Mouse (Mus musculus): Measurements from ENCODE around the gene Fam107a.

Fam107a gene

DNA sequence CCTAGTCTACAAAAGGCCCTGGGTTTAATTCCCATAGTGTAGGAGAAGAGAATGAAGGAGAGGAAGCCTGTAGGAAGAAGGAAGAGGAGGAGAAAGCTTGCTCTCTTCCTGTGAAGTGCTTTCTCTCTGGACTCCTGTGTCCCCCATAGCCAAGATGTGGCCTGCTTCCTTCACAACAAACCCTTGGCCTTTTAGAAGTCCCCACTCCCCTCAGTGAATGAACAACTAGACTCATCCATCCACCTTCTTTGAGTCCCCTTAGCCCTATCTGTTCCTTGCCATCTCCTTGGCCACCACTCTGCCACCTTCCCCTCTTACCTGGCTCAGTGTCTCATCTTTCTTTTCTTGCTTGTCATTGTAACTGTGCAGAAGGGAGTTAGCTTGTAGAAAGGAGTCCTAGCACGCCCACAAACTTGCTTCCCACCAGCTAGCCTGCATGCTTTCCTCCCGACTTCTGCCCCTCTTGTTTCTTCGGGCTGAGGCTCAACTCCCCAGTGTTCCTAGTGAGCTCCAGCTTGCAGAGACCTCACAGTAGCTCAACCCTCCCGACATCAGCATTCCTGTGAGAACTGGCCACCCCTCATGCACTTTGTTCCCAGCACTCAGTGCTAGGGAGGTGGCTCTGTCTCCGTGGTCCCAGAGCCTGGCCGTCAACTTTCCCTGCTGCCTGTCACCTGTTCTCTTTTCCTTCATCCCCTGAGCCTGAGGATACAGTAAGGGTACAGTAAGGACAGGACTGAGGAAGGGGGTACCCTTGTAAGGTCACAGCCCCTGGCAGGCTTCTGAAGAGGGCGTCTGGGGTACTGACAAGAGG, 60.1 kb downstream of the Fam107a start:
- DNase-seq (ENCODE audit: extremely low spot score, low read depth, low spot score), result no peak

DNA sequence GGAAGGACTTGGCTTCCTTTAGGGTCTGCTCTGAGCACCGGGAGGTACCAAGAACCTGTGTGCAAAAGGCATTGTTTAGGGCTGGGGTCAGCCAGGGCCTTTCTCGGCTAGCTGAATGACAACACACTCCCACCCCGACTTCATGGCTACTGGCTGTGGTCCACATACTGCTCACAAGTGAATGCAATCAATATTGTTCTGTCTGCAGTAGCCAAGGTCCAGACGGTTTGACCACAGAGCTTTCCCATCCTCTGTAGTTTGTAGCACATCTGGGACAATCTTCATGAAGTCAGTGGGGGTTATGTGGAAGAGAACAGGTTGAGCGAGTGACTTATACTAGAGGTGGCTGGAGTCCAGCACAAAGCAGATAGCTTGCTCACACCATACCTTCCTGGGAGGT, 60.9 kb downstream of the Fam107a start:
- no peak for DNase-seq (ENCODE audit: extremely low spot score, low read depth, low spot score)

- DNase-seq (ENCODE audit: extremely low spot score, low read depth, low spot score), result no peak
These were observed 61.8 kb downstream of the Fam107a start for GRCm38 (mm10) chr14:8256072-8256471.

DNA sequence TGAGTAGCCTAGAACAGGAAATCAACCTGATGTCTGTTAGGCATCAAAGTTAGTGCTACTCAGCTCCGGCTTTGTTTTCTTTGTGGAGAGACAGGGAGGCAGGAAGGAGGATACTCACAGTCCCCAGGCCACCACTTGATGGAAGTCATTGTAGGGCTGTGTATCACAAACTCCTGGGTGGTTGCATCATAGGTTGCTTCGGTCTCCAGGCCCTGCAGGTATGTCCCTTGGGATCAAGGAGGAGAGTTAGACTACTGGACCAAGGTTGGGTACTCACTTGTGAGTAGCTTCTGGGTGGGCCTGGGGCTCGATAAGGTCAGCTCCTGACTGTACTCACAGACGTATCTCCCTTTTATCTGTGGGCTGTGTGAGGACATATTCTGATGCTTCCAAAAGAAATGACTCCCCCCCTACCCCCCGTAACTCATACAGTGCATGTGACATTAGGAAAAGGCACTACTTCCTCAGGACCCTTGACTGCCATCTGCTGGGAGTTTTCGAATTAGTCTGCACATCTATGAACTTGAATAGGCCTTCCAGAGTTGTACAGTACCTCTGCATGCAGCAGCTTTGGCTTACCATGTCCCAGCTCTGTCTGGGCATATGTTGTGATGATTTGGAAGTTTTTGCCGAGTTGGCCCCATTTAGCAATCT, 62.6 kb downstream of the Fam107a start:
- no peak for DNase-seq (ENCODE audit: extremely low spot score, low read depth, low spot score)

- no peak for DNase-seq (ENCODE audit: extremely low spot score, low read depth, low spot score)
These were observed 66.4 kb downstream of the Fam107a start for GRCm38 (mm10) chr14:8251330-8251885.

DNA sequence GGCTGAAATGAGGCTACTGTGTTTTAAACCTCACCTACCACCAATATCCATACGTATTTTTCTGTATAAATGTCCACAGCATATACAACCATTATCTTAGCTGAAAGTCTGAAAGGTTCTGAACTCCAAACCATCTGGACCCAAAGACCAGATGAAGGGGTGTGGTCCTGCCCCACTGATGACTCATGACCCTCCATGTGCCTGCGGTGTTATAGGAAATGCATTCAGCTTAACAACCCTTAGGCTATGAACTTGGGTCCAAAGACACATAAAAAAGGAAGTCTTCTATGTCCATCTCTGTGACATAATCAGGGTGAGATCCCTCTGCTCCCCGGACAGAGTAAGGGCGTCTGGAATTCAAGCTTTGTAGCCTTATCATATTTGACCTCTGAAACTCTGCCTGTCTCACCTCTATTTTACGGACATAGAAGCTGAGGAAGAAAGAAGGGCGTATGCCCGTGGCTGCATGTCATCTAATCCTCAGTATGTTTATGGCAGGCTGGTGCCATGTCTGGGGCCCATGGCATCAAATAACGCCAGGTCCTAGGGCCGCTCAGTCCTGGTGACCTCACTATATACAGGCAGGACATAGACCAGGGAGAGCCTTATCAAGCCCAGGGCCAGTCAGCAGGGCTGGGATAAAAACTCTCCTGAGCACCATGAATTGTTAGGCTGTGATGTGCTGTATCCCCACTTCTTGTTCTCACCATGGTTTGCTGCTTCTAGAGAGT, 67.5 kb downstream of the Fam107a start:
- no peak for DNase-seq (ENCODE audit: extremely low spot score, low read depth, low spot score)

- DNase-seq (ENCODE audit: extremely low spot score, low read depth, low spot score), result no peak
These were observed 68.6 kb downstream of the Fam107a start for GRCm38 (mm10) chr14:8249206-8249605.

- no peak for DNase-seq (ENCODE audit: extremely low spot score, low read depth, low spot score)
These were observed 70.9 kb downstream of the Fam107a start for GRCm38 (mm10) chr14:8246878-8247277.

All from hindlimb bud, embryonic 11.5 days (tissue).